Mouse (Mus musculus): ENCODE data around the gene Mdh1. TPM values are rescaled to one million over a fixed set of nuclear protein-coding genes. Genes with fewer than 3 reads are reported as not detected.

Gene Mdh1
- total and polyA plus RNA-seq, 3 experiments, result 174 to 329 (median 175) TPM

GRCm38 (mm10) chr11:21567733-21568132 is 4.4 kb downstream of the Mdh1 start:
- no peak overlapping the region for H3K4me3 ChIP-seq (ENCODE audit: control insufficient read depth in 1 of 2, insufficient read depth in 1 of 2, low read depth in 2 of 2, low read length in 2 of 2)
- DNase-seq (ENCODE audit: low read depth, low spot score), result no peak

GRCm38 (mm10) chr11:21566934-21567333 is 5.2 kb downstream of the Mdh1 start:
- no peak overlapping the region for H3K4me3 ChIP-seq (ENCODE audit: control insufficient read depth in 1 of 2, insufficient read depth in 1 of 2, low read depth in 2 of 2, low read length in 2 of 2)
- TF ChIP-seq HCFC1 (IDR thresholded peaks at IDR 0.05; ENCODE audit: low read depth, low read length) (no peak), KAT2A (conservative IDR thresholded peaks at IDR 0.05; ENCODE audit: low read depth, low read length) (no peak), CHD2 (IDR thresholded peaks at IDR 0.05; ENCODE audit: low read length) (no peak), POLR2A (IDR thresholded peaks at IDR 0.05; ENCODE audit: control insufficient read depth in 1 of 2, insufficient read depth in 1 of 2, low read depth in 1 of 2, low read length in 2 of 2, poor library complexity in 1 of 2) (no peak), GATA1 (IDR thresholded peaks at IDR 0.05; ENCODE audit: low read depth, low read length) (no peak), SIN3A (IDR thresholded peaks at IDR 0.05; ENCODE audit: low read length) (no peak), ZC3H11A (IDR thresholded peaks at IDR 0.05; ENCODE audit: low read depth, low read length) (no peak), GABPA (IDR thresholded peaks at IDR 0.05; ENCODE audit: low read depth, low read length) (no peak), MAZ (IDR thresholded peaks at IDR 0.05; ENCODE audit: low read depth, low read length) (no peak), RAD21 (IDR thresholded peaks at IDR 0.05; ENCODE audit: low read depth, low read length) (no peak), E2F4 (IDR thresholded peaks at IDR 0.05; ENCODE audit: borderline replicate concordance, low read depth, low read length) (no peak), POLR2AphosphoS5 (IDR thresholded peaks at IDR 0.05; ENCODE audit: borderline replicate concordance, low read depth, low read length) (no peak), USF2 (IDR thresholded peaks at IDR 0.05; ENCODE audit: borderline replicate concordance in 1 of 2, insufficient read depth in 1 of 2, low read depth in 1 of 2, low read length in 2 of 2) (no peak), ZNF384 (IDR thresholded peaks at IDR 0.05; ENCODE audit: low read depth, low read length) (no peak), NRF1 (IDR thresholded peaks at IDR 0.05; ENCODE audit: insufficient read depth, low read depth, low read length, poor library complexity, severe bottlenecking) (no peak), MXI1 (IDR thresholded peaks at IDR 0.05; ENCODE audit: low read depth, low read length) (no peak), RCOR1 (IDR thresholded peaks at IDR 0.05; ENCODE audit: low read depth, low read length) (no peak), MYC (IDR thresholded peaks at IDR 0.05; ENCODE audit: low read depth, low read length) (no peak)
- H3K4me1 ChIP-seq (ENCODE audit: control insufficient read depth in 1 of 2, insufficient read depth in 2 of 2, low read length in 2 of 2), result peaks cover 7 to 17% of the 10 kb centered on the region in 2 experiments
- H3K9me3 ChIP-seq (replicated peaks; ENCODE audit: insufficient read depth, low read length), result no peaks in the 10 kb centered on the region
- H3K36me3 ChIP-seq (ENCODE audit: control insufficient read depth in 1 of 2, insufficient read depth in 2 of 2, low read length in 2 of 2), result peaks cover 13 to 25% of the 10 kb centered on the region in 2 experiments
- no peaks in the 10 kb centered on the region for H3K27me3 ChIP-seq (ENCODE audit: control insufficient read depth in 1 of 2, insufficient read depth in 2 of 2, low read length in 2 of 2)
- H3K27ac ChIP-seq (ENCODE audit: control insufficient read depth, low read depth, low read length), result no peak overlapping the region
- H3K79me2 ChIP-seq (ENCODE audit: control insufficient read depth, insufficient read depth, low read length, poor library complexity), result peaks cover 9% of the 10 kb centered on the region
- no peak for DNase-seq (ENCODE audit: low read depth, low spot score)
- H3K9ac ChIP-seq (ENCODE audit: control insufficient read depth, low read depth, low read length, poor library complexity, severe bottlenecking), result no peak overlapping the region

More at GRCm38 (mm10) chr11:21567733-21568132, 4.4 kb downstream of the Mdh1 start:
- Histone ChIP-seq H3K27me3 (ENCODE audit: control insufficient read depth in 1 of 2, insufficient read depth in 2 of 2, low read length in 2 of 2) (no peaks in the 10 kb centered on the region), H3K9ac (ENCODE audit: control insufficient read depth, low read depth, low read length, poor library complexity, severe bottlenecking) (no peak overlapping the region), H3K9me3 (replicated peaks; ENCODE audit: insufficient read depth, low read length) (no peaks in the 10 kb centered on the region), H3K36me3 (ENCODE audit: control insufficient read depth in 1 of 2, insufficient read depth in 2 of 2, low read length in 2 of 2) (peaks cover 8 to 28% of the 10 kb centered on the region in 2 experiments), H3K4me1 (ENCODE audit: control insufficient read depth in 1 of 2, insufficient read depth in 2 of 2, low read length in 2 of 2) (peaks cover 8 to 21% of the 10 kb centered on the region in 2 experiments), H3K79me2 (ENCODE audit: control insufficient read depth, insufficient read depth, low read length, poor library complexity) (peaks cover 9% of the 10 kb centered on the region), H3K27ac (ENCODE audit: control insufficient read depth, low read depth, low read length) (no peak overlapping the region)
- TF ChIP-seq EP300 (IDR thresholded peaks at IDR 0.05; ENCODE audit: low read depth in 1 of 2, low read length in 2 of 2) (no peak), POLR2A (IDR thresholded peaks at IDR 0.05; ENCODE audit: control insufficient read depth in 1 of 2, insufficient read depth in 1 of 2, low read depth in 1 of 2, low read length in 2 of 2, poor library complexity in 1 of 2) (no peak), TBP (IDR thresholded peaks at IDR 0.05; ENCODE audit: low read depth, low read length) (no peak)

Data from MEL (cell line).